Mouse (Mus musculus) 3T3-L1 (cell line): ENCODE measurements around the gene Lmf1.

Source experiments
- DNase-seq: peaks from one replicate; pipeline ENCODE4 v3.0.0-alpha.2; 2015; ENCODE audit warnings: low read depth, low spot score

Lmf1 gene

GRCm38 (mm10) chr17:25578920-25579319 lies at the start of gene Lmf1:
Lmf1 (plus strand) TSS chr17:25579085.
- DNase-seq = peak; percentile 96

GRCm38 (mm10) chr17:25530357-25531022 lies 48.4 kb upstream of the Lmf1 start:
- DNase-seq = no peak

- DNase-seq = peak; percentile 66
Observed at GRCm38 (mm10) chr17:25538945-25539875, 39.7 kb upstream of the Lmf1 start.

GRCm38 (mm10) chr17:25540731-25541130 lies 38.2 kb upstream of the Lmf1 start:
- DNase-seq = peak; percentile 57

- DNase-seq = peak; percentile 43
Observed at GRCm38 (mm10) chr17:25541768-25542167, 37.1 kb upstream of the Lmf1 start.

- no peak for DNase-seq
Observed at GRCm38 (mm10) chr17:25547026-25547425, 31.9 kb upstream of the Lmf1 start.

- no peak for DNase-seq
Observed at GRCm38 (mm10) chr17:25550020-25550419, 28.9 kb upstream of the Lmf1 start.

GRCm38 (mm10) chr17:25551313-25551712 lies 27.6 kb upstream of the Lmf1 start:
- peak; percentile 70 for DNase-seq

- DNase-seq = peak; percentile 73
Observed at GRCm38 (mm10) chr17:25555159-25555558, 23.7 kb upstream of the Lmf1 start.

- DNase-seq = no peak
Observed at GRCm38 (mm10) chr17:25555666-25556629, 22.9 kb upstream of the Lmf1 start.

- no peak for DNase-seq
Observed at GRCm38 (mm10) chr17:25556630-25557354, 22.1 kb upstream of the Lmf1 start.

GRCm38 (mm10) chr17:25559634-25560033 lies 19.3 kb upstream of the Lmf1 start:
- no peak for DNase-seq

- no peak for DNase-seq
Observed at GRCm38 (mm10) chr17:25560554-25561222, 18.2 kb upstream of the Lmf1 start.

GRCm38 (mm10) chr17:25561223-25562028 lies 17.5 kb upstream of the Lmf1 start:
- DNase-seq = no peak

GRCm38 (mm10) chr17:25564481-25564880 lies 14.4 kb upstream of the Lmf1 start:
- no peak for DNase-seq

GRCm38 (mm10) chr17:25565244-25565643 lies 13.6 kb upstream of the Lmf1 start:
- no peak for DNase-seq

- no peak for DNase-seq
Observed at GRCm38 (mm10) chr17:25565860-25566600, 12.9 kb upstream of the Lmf1 start.

GRCm38 (mm10) chr17:25567261-25567660 lies 11.6 kb upstream of the Lmf1 start:
- no peak for DNase-seq

- DNase-seq = peak; percentile 60
Observed at GRCm38 (mm10) chr17:25567745-25568144, 11.1 kb upstream of the Lmf1 start.
